Mouse (Mus musculus) kidney, adult 8-10 months (tissue): ENCODE results near the gene Npy5r.

ENCODE experiments used
- DNase-seq, 2 experiments: peaks; one replicate each; pipeline ENCODE4 v3.0.0; 2022

The Npy5r gene

GRCm38 (mm10) chr8:66687511-66688329 lies at the start of gene Npy5r:
Gene Npy5r, minus strand, starts transcription at chr8:66688128.
- DNase-seq, result no peak

DNA sequence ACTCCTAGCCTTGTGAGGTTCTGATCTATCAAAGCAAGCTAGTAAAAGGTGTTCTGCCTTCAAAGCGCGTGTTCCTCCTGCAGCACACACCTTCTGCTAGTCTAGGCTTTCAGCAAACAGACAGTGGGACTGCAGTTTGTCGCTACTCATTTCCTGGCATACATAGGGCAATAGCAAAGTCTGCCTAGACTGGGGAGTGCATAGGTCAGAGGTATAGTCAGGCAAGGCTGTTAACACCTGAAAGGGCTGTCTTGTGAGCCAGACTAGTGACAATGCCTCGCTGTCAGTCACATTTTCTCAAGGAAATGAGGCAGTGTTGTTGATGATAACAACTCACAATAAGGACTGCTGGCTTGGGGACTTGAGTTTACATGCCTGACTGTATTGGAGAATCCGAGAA lies 44.0 kb upstream of the Npy5r start:
- DNase-seq, result no peak

- DNase-seq, result no peak
Measured at GRCm38 (mm10) chr8:66729446-66729845, 41.5 kb upstream of the Npy5r start.

DNA sequence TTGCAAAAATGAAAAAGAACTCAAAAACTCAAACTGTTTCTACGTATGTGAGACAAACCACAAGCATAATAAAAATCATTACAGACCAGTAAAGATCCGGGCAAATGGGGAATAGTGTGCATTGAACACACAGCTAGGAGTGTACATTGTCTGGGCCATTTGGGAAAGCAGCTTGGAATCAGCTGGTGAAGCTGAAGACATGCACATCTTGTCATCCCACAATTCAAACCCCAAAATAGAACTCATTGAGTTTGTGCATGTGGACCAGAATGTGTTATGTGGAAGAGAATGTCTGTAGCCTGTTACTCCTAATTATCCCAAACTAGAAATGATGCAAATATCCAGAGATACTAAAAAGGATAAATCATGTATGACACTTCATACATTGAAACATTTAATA lies 34.9 kb upstream of the Npy5r start:
- DNase-seq, result no peak

- DNase-seq, result no peak
Measured at GRCm38 (mm10) chr8:66714324-66714975, 26.5 kb upstream of the Npy5r start.

DNA sequence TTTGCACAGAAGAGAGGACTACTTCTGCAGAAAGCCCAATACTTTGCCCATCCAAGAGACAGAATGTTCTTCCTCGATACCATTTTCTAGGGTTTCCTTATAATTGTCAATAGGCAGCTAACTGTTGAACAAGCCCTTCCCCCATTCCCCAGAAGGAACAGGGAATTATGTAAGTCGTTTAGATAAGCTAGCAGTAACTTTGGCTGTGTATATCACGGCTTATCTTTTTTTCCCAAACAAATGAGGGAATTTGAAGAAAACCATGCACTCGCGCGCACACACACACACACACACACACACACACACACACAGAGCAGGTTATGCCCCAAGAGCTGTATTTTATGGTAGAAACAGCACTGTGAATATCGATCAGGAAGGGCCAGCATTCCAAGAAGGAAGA lies 10.9 kb upstream of the Npy5r start:
- no peak for DNase-seq

DNA sequence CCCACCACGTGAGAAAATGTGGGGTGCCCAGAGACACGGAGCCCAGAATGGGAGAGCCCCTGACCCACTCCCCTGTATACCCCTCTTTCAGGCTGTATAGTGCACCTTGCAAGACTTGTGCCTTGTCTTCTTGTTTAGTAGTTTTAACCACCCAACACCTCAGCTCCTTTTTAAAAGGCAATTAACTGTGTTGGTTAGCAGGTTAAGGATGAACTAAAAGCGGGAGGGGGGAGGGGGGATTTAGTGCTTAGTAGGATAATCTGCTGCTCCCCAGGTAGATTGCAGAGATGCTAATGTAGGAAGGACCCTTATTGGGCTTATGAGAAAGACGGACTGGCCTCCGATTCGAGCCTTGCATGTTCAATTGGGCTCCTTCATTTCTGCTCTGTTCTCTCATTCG lies 10.1 kb upstream of the Npy5r start:
- DNase-seq, result no peak

GRCm38 (mm10) chr8:66696970-66697843 lies 9.3 kb upstream of the Npy5r start, which contains the start of gene Npy1r:
Gene Npy1r, plus strand, starts transcription at chr8:66697192.
- peak; percentile 4 to 45 for DNase-seq

DNA sequence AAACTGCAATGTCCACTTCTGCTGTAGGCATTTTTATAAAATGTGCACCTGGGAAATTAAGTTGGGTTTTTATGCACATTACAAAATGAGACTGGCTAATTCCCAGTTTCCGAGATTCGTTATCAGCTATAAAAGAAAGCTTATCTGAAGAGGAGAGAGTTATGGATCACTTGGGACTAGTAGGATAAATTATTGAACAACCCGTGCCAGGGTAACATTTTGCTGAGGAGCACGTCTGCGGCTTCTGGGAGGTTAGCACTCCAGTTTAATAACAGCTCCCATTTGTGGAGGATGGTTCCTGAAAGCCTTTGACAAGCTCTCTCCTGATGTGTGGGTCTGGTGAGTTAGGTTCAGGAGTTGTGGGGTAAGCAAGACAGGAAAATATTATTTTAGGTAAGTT lies 2.5 kb upstream of the Npy5r start:
- no peak for DNase-seq

DNA sequence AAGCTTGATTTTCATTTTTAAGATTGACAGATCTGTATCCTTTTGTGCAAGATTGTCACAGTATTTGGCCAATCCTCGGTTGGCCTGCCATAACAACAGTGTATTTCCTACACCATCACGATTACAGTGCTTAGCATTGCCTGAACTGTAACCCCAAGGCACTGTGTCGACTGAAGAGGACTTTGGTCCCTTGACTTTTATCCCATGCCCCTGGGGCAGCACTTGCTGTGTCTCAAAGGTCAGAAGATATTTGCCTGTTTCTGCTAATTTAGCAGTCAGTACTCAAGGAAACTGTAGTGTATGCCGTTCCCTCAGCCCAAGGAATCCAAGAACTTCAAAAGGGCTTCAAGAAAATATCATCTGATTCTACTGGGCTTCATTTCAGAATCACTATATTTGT lies 871 bp upstream of the Npy5r start:
- peak; percentile 10 to 13 for DNase-seq

- no peak for DNase-seq
Measured at GRCm38 (mm10) chr8:66688395-66688794, 467 bp upstream of the Npy5r start.

DNA sequence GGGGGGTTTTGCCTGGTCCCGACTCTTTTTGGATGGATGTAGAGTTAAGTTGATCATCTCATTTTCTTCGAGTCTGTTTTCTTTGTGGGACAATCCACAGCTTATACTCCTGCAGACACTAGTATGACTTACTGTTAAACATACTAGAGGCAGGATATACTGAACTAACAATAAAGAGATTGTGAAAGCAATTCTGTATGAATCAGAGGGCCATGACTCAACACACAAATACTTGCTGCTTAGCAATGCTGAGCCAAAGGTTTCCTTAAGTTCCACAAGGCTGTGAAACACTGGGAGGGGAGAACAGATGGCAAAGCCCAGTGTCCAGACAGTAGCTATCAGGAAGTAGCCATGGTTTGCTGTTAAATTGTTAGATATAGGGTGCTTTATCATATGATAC lies 6.7 kb downstream of the Npy5r start:
- DNase-seq, result no peak

- DNase-seq, result no peak
Measured at GRCm38 (mm10) chr8:66630721-66631120, 57.2 kb downstream of the Npy5r start.
